Mouse (Mus musculus): ENCODE results near the gene Actn3. TPM values are rescaled to one million over a fixed set of nuclear protein-coding genes. Genes with fewer than 3 reads are reported as not detected.

Gene Actn3
- polyA plus RNA-seq, 1 experiment from 2014 or later: 3.9 TPM

- no peak overlapping the region; the same call in 1 of the 2 replicates for H3K9ac ChIP-seq
- no peaks in the 10 kb centered on the region for H3K9me3 ChIP-seq
- no peak; the same call in 1 of the 2 replicates for ATAC-seq (ENCODE audit: extremely low read depth, insufficient number of reproducible peaks, low FRiP score, low TSS enrichment)
- 42% methylated on average over 6 of the region's 6 CpGs for WGBS
- peaks cover 17% of the 10 kb centered on the region for H3K4me1 ChIP-seq
- no peak overlapping the region for H3K4me2 ChIP-seq
- H3K36me3 ChIP-seq: 0 out of 2 replicates have a peak, but pooled peaks cover 10% of the 10 kb centered on the region
- H3K27ac ChIP-seq (replicated peaks): no peak overlapping the region
- peaks cover 24% of the 10 kb centered on the region for H3K27me3 ChIP-seq (replicated peaks)
- no peak overlapping the region for H3K4me3 ChIP-seq
Observed at GRCm38 (mm10) chr19:4859081-4859480, 18.6 kb downstream of the Actn3 start.

- Histone ChIP-seq H3K36me3 (0 out of 2 replicates have a peak, but pooled peaks cover 10% of the 10 kb centered on the region), H3K4me3 (peak overlapping the region; percentile 67; the same call in 1 of the 2 replicates), H3K9me3 (no peaks in the 10 kb centered on the region), H3K9ac (no peak overlapping the region), H3K27ac (replicated peaks) (no peak overlapping the region), H3K27me3 (replicated peaks) (peaks cover 25% of the 10 kb centered on the region), H3K4me1 (peaks cover 17% of the 10 kb centered on the region), H3K4me2 (peak overlapping the region; percentile 93)
- whole genome bisulfite sequencing: 75% methylated on average over 4 of the region's 4 CpGs
- no peak for ATAC-seq (ENCODE audit: extremely low read depth, insufficient number of reproducible peaks, low FRiP score, low TSS enrichment)
Observed at GRCm38 (mm10) chr19:4855951-4856350, 21.8 kb downstream of the Actn3 start.

- Histone ChIP-seq H3K27me3 (replicated peaks) (peaks cover 26% of the 10 kb centered on the region), H3K4me1 (peaks cover 17% of the 10 kb centered on the region), H3K9me3 (no peaks in the 10 kb centered on the region), H3K4me2 (peak overlapping the region; percentile 93), H3K27ac (replicated peaks) (no peak overlapping the region), H3K9ac (peak overlapping the region; percentile 85), H3K4me3 (peak overlapping the region; percentile 67), H3K36me3 (0 out of 2 replicates have a peak, but pooled peaks cover 9% of the 10 kb centered on the region)
- WGBS: 3% methylated on average over 14 of the region's 14 CpGs
- no peak for ATAC-seq (ENCODE audit: extremely low read depth, insufficient number of reproducible peaks, low FRiP score, low TSS enrichment)
Observed at GRCm38 (mm10) chr19:4855470-4855820, 22.3 kb downstream of the Actn3 start.

GRCm38 (mm10) chr19:4854552-4855469 lies 22.9 kb downstream of the Actn3 start, which contains the start of gene Ctsf:
Gene Ctsf (plus strand): TSS chr19:4855130.
- no peaks in the 10 kb centered on the region for H3K9me3 ChIP-seq
- peaks cover 31% of the 10 kb centered on the region for H3K27me3 ChIP-seq (replicated peaks)
- peaks cover 17% of the 10 kb centered on the region for H3K4me1 ChIP-seq
- H3K27ac ChIP-seq (replicated peaks): no peak within 1 kb of the TSS
- H3K4me3 ChIP-seq: peak within 1 kb of the TSS; percentile 67
- 0 out of 2 replicates have a peak, but pooled peaks cover 4% of the 10 kb centered on the region for H3K36me3 ChIP-seq
- H3K9ac ChIP-seq: peak within 1 kb of the TSS; percentile 85
- H3K4me2 ChIP-seq: peak within 1 kb of the TSS; percentile 93
- ATAC-seq (ENCODE audit: extremely low read depth, insufficient number of reproducible peaks, low FRiP score, low TSS enrichment): peak; percentile 40; the same call in 1 of the 2 replicates
- WGBS: 4% methylated on average over 45 of the region's 45 CpGs

- peaks cover 40% of the 10 kb centered on the region for H3K27me3 ChIP-seq (replicated peaks)
- H3K27ac ChIP-seq (replicated peaks): no peak overlapping the region
- no peak overlapping the region for H3K4me2 ChIP-seq
- peaks cover 4% of the 10 kb centered on the region; the same call in 1 of the 2 replicates for H3K4me1 ChIP-seq
- no peak overlapping the region for H3K9ac ChIP-seq
- ATAC-seq (ENCODE audit: extremely low read depth, insufficient number of reproducible peaks, low FRiP score, low TSS enrichment): no peak
- WGBS: 40% methylated on average over 5 of the region's 5 CpGs
- H3K36me3 ChIP-seq: no peaks in the 10 kb centered on the region
- H3K4me3 ChIP-seq: no peak overlapping the region
- no peaks in the 10 kb centered on the region for H3K9me3 ChIP-seq
Observed at GRCm38 (mm10) chr19:4850281-4850680, 27.4 kb downstream of the Actn3 start.

GRCm38 (mm10) chr19:4849800-4850199 lies 27.9 kb downstream of the Actn3 start:
- Histone ChIP-seq H3K27ac (replicated peaks) (no peak overlapping the region), H3K27me3 (replicated peaks) (peaks cover 40% of the 10 kb centered on the region), H3K9me3 (no peaks in the 10 kb centered on the region), H3K4me3 (no peak overlapping the region), H3K9ac (no peak overlapping the region), H3K4me1 (peaks cover 4% of the 10 kb centered on the region; the same call in 1 of the 2 replicates), H3K36me3 (no peaks in the 10 kb centered on the region), H3K4me2 (no peak overlapping the region)
- ATAC-seq (ENCODE audit: extremely low read depth, insufficient number of reproducible peaks, low FRiP score, low TSS enrichment): no peak
- 53% methylated on average over 4 of the region's 4 CpGs for WGBS

DNA sequence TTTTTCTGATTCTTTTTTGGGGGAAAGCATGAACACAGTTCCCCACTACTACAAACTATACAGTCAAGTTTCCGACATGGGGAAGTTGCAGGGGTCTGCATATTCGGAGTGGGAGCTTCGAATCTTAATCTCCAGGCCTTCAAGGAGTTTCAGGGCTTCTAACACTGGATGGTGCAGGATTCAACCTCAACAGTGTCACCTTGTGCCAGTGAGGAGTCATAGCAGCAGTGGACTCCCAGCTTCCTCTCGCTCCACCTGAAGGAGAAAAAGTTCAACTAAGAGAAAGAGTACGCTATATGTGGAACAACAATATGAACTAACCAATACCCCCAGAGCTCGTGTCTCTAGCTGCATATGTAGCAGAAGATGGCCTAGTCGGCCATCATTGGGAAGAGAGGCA lies 30.2 kb downstream of the Actn3 start:
- Histone ChIP-seq H3K4me1 (no peaks in the 10 kb centered on the region), H3K4me3 (no peak overlapping the region), H3K36me3 (no peaks in the 10 kb centered on the region), H3K27ac (replicated peaks) (no peak overlapping the region), H3K4me2 (no peak overlapping the region), H3K27me3 (replicated peaks) (peaks cover 43% of the 10 kb centered on the region), H3K9ac (no peak overlapping the region), H3K9me3 (no peaks in the 10 kb centered on the region)
- no peak for ATAC-seq (ENCODE audit: extremely low read depth, insufficient number of reproducible peaks, low FRiP score, low TSS enrichment)
- WGBS: 22% methylated on average over 7 of the region's 7 CpGs

DNA sequence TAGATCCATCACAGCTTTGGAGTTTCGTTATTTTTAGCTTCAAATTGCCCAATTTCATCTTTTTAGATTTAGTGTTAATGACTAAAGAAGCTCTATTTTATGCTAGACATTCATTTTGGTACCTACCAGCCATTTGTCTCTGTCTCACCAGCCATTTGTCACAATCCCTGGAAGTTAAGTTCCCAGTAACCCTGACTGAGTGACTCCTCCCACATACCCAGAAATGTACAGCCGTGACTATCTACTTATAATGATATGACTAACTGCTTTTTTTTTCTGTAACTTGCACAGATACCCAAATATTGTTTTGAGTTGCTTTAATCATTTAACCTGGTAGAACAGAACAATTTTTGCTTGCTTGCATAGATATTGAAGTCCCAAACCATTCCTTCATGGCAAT lies 31.9 kb downstream of the Actn3 start:
- no peaks in the 10 kb centered on the region for H3K36me3 ChIP-seq
- no peak overlapping the region for H3K9ac ChIP-seq
- 50% methylated on average over 2 of the region's 2 CpGs for WGBS

GRCm38 (mm10) chr19:4842611-4843010 lies 35.1 kb downstream of the Actn3 start:
- Histone ChIP-seq H3K9me3 (no peaks in the 10 kb centered on the region), H3K4me1 (peaks cover 17% of the 10 kb centered on the region), H3K4me2 (no peak overlapping the region), H3K4me3 (no peak overlapping the region), H3K27ac (replicated peaks) (no peak overlapping the region), H3K36me3 (no peaks in the 10 kb centered on the region), H3K27me3 (replicated peaks) (peaks cover 51% of the 10 kb centered on the region), H3K9ac (no peak overlapping the region)
- no peak for ATAC-seq (ENCODE audit: extremely low read depth, insufficient number of reproducible peaks, low FRiP score, low TSS enrichment)
- 54% methylated on average over 2 of the region's 2 CpGs for WGBS

More for the DNA sequence above, 31.9 kb downstream of the Actn3 start:
- no peak overlapping the region for H3K4me3 ChIP-seq
- H3K27ac ChIP-seq (replicated peaks): no peak overlapping the region
- H3K27me3 ChIP-seq (replicated peaks): peaks cover 54% of the 10 kb centered on the region
- no peaks in the 10 kb centered on the region for H3K9me3 ChIP-seq
- no peaks in the 10 kb centered on the region for H3K4me1 ChIP-seq
- ATAC-seq (ENCODE audit: extremely low read depth, insufficient number of reproducible peaks, low FRiP score, low TSS enrichment): no peak
- no peak overlapping the region for H3K4me2 ChIP-seq

DNA sequence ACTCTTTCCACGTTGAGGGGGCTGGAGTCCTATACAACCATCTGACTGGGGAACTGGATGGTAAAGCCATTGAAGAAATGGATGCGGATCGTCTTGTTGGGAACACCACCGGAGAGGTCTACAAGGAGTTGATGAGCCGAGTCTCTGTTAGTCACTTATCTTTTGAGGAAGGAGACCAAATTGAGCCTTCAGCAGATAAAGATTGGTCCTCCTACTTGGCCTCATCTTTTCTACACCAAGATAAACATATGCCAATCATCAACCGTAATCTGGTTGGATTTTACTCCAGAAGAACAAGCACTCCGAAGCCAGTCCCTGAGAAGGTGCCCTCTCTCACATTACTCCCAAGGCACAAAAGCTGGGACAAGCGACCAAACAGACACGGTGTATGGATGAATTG lies 36.9 kb downstream of the Actn3 start:
- Histone ChIP-seq H3K4me3 (no peak overlapping the region), H3K27ac (replicated peaks) (no peak overlapping the region), H3K27me3 (replicated peaks) (peaks cover 48% of the 10 kb centered on the region), H3K9me3 (no peaks in the 10 kb centered on the region), H3K36me3 (no peaks in the 10 kb centered on the region), H3K4me2 (no peak overlapping the region), H3K9ac (no peak overlapping the region), H3K4me1 (peaks cover 17% of the 10 kb centered on the region)
- ATAC-seq (ENCODE audit: extremely low read depth, insufficient number of reproducible peaks, low FRiP score, low TSS enrichment): no peak
- WGBS: 71% methylated on average over 9 of the region's 9 CpGs

DNA sequence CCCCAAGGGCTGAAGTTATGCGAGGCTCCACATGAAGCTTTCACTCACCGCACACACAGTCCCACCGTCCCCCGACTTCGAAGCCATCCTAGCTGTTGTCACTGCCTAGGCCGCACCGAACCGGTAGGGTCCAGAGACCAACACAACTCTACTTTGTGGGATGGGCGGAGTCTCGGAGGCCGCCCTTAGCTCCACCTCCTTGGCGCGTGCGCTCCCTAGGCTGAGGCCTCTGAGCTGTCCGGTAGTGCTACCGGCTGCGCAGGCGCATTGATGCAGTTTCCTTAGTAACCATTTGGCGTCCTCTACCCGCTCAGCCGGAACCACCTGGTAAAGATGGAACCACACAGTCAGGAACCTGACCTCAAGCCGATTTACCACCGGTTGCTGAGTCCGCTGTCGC lies 38.6 kb downstream of the Actn3 start, which contains the start of the genes Ccs and Ccdc87:
Gene Ccs, minus strand, starts transcription at position 184 of the 400 bp plus-strand sequence.
Gene Ccdc87, plus strand, starts transcription at position 218 of the 400 bp plus-strand sequence.
- H3K9me3 ChIP-seq: no peaks in the 10 kb centered on the region
- H3K4me1 ChIP-seq: peaks cover 17% of the 10 kb centered on the region
- H3K4me2 ChIP-seq: peak within 1 kb of the TSS; percentile 89
- ATAC-seq (ENCODE audit: extremely low read depth, insufficient number of reproducible peaks, low FRiP score, low TSS enrichment): peak; percentile 95
- peak within 1 kb of the TSS; percentile 43; the same call in 1 of the 2 replicates for H3K27ac ChIP-seq (replicated peaks)
- peaks cover 41% of the 10 kb centered on the region for H3K27me3 ChIP-seq (replicated peaks)
- WGBS: under 1% methylated on average over 25 of the region's 25 CpGs
- H3K4me3 ChIP-seq: peak within 1 kb of the TSS; percentile 72
- peak within 1 kb of the TSS; percentile 90 for H3K9ac ChIP-seq
- 0 out of 2 replicates have a peak, but pooled peaks cover 3% of the 10 kb centered on the region for H3K36me3 ChIP-seq

Measured in heart, embryonic 13.5 days (tissue).